8 mouse cellular contexts compared by ENCODE assay signal in the genomic region with DNA sequence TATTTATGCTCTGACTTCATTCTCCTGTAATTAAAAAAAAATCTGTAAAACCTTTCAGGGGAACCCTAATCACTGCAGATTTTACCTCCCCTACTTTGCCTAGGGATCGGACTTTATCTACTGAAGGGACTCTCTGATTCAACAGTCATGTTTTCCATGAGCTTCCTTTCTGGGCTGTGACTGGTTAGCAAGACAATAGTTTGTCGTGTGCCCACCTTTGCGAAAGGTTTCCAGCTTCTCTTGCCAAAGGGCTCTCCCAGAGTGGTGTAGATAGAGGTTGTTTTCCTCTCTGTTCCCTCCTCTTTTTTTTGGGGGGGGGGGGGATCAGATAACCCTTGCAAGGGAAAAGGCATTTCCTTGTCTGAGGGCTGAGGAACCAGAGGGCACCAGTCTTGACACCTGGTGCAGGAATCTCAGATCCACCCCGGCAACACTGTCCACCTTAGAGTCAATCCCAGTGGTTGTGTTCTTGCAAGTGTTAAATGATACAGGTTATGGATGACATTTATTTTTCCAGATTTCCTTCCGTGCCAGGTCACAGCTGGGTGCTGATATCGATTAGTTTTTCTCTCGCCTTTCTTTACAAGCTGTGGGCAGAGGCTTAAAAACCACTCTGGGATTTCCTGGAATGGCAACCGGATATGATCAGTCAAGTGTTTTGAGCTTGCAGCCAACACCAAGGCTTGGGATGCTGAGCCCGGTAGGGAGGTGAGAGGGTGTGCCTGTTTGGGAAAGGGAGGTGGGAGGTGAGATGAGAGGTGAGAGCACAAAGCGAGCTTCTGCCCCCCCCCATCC. TPM values are rescaled to one million over a fixed set of nuclear protein-coding genes. Genes with fewer than 3 reads are reported as not detected.
DNase-seq lines count a peak whose midpoint lies in the region; ATAC-seq lines count a peak whose summit lies in the region.

No protein-coding gene starts in this region.

- peak; percentile 18 for DNase-seq in embryo, embryonic 10.5 days (ENCODE audit: low spot score)
- DNase-seq in embryo, embryonic 10 days (ENCODE audit: low spot score) = no peak
- DNase-seq in cerebellum, postnatal 25 days = peak; percentile 54 to 60
- no peak for DNase-seq in embryo, embryonic 11 days
- no peak for DNase-seq in gastrocnemius, postnatal 14 days
- DNase-seq in adrenal gland, adult 18-20 months (ENCODE audit: low spot score in 2 of 2) = no peak

- H3K9me3 ChIP-seq in hindbrain, embryonic 16.5 days (ENCODE audit: control insufficient read depth, low read length) = no peaks in the 10 kb centered on the region
- no peaks in the 10 kb centered on the region for H3K9me3 ChIP-seq in midbrain, embryonic 13.5 days

- H3K27me3 ChIP-seq in hindbrain, embryonic 16.5 days (replicated peaks; ENCODE audit: control insufficient read depth, insufficient read depth, low read length) = no peaks in the 10 kb centered on the region
- H3K27me3 ChIP-seq in midbrain, embryonic 13.5 days = 0 out of 2 replicates have a peak, but pooled peaks cover 3% of the 10 kb centered on the region

- peak overlapping the region; percentile 82 for H3K9ac ChIP-seq in hindbrain, embryonic 16.5 days (ENCODE audit: low read depth, low read length)
- H3K9ac ChIP-seq in midbrain, embryonic 13.5 days (replicated peaks) = peak overlapping the region; percentile 89

- ATAC-seq in hindbrain, embryonic 16.5 days = no peak
- ATAC-seq in midbrain, embryonic 13.5 days = no peak

- peak overlapping the region; percentile 60 for H3K4me2 ChIP-seq in hindbrain, embryonic 16.5 days (ENCODE audit: low read length)
- H3K4me2 ChIP-seq in midbrain, embryonic 13.5 days (replicated peaks) = peak overlapping the region; percentile 70

- 11% methylated on average over 10 of the region's 10 CpGs for WGBS in hindbrain, embryonic 16.5 days
- 14% methylated on average over 10 of the region's 10 CpGs for WGBS in midbrain, embryonic 13.5 days

- intact Hi-C loops in gastrocnemius, postnatal 14 days (cut with DNase I; ENCODE audit: low total_unique reads) = no loop called here

- H3K36me3 ChIP-seq in hindbrain, embryonic 16.5 days (ENCODE audit: control insufficient read depth, insufficient read depth, low read length) = no peaks in the 10 kb centered on the region
- H3K36me3 ChIP-seq in midbrain, embryonic 13.5 days = no peaks in the 10 kb centered on the region

- H3K4me3 ChIP-seq in hindbrain, embryonic 16.5 days (ENCODE audit: low read length) = peak overlapping the region; percentile 87
- peak overlapping the region; percentile 77 for H3K4me3 ChIP-seq in midbrain, embryonic 13.5 days (replicated peaks)

- H3K27ac ChIP-seq in hindbrain, embryonic 16.5 days (ENCODE audit: low read depth, low read length) = 0 out of 2 replicates have a peak overlapping the region, but pooled peaks have one; percentile 20
- H3K27ac ChIP-seq in midbrain, embryonic 13.5 days = peak overlapping the region; percentile 93; the same call in 1 of the 2 replicates

- H3K4me1 ChIP-seq in hindbrain, embryonic 16.5 days (ENCODE audit: control insufficient read depth, insufficient read depth, low read depth, low read length) = peaks cover 10% of the 10 kb centered on the region
- H3K4me1 ChIP-seq in midbrain, embryonic 13.5 days (replicated peaks) = peaks cover 31% of the 10 kb centered on the region

RNA-seq across cellular contexts. Expression of gene Dock4, which starts 2.0 kb away (rescaled TPM):
- 27.9 and 28.9 TPM in 2 replicates for polyA plus RNA-seq in hindbrain, embryonic 16.5 days (2015; fragmentation: Nextera tagmentation; extraction: Ambion mirVana)
- polyA plus RNA-seq in midbrain, embryonic 13.5 days (2015; fragmentation: Nextera tagmentation; extraction: Ambion mirVana) = 38.2 and 38.4 TPM in 2 replicates
- total RNA-seq in gastrocnemius, postnatal 14 days (2021) = 10 to 100 TPM; 14.8 to 15.9 TPM
- total RNA-seq in adrenal gland, adult 18-20 months (2021) = 10 to 100 TPM; 14.0 to 16.3 TPM

RNA-seq across cellular contexts. Expression of gene Zfp277, which starts 2.1 kb away (rescaled TPM):
- 30.9 and 33.0 TPM in 2 replicates for polyA plus RNA-seq in hindbrain, embryonic 16.5 days (2015; fragmentation: Nextera tagmentation; extraction: Ambion mirVana)
- polyA plus RNA-seq in midbrain, embryonic 13.5 days (2015; fragmentation: Nextera tagmentation; extraction: Ambion mirVana) = 26.9 and 28.9 TPM in 2 replicates
- 10 to 100 TPM in 1 of 2 experiments, 1 to 10 TPM in 1; 9.7 to 10.8 TPM for total RNA-seq in gastrocnemius, postnatal 14 days (2021)
- total RNA-seq in adrenal gland, adult 18-20 months (2021) = 10 to 100 TPM; 11.6 to 15.2 TPM

Comparison
In these comparisons a context has a peak if more than half of its experiments do, and no peak if none do; other contexts are left out.
1. DNase-seq: peak in embryo, embryonic 10.5 days (single experiment) and cerebellum, postnatal 25 days (2 of 2); none in embryo, embryonic 10 days (single experiment), embryo, embryonic 11 days (single experiment), gastrocnemius, postnatal 14 days (single experiment) and adrenal gland, adult 18-20 months (0 of 2).